Mouse (Mus musculus): ENCODE data around the gene Crb2. TPM values are rescaled to one million over a fixed set of nuclear protein-coding genes. Genes with fewer than 3 reads are reported as not detected.
A peak's percentile ranks its signal among the peaks of the same experiment; 100 is the strongest.

The Crb2 gene
- polyA plus RNA-seq (2012; rRNA removed), result 1.7 and 2.0 TPM in 2 replicates

- no peak for DNase-seq (ENCODE audit: extremely low spot score in 1 of 2, low spot score in 1 of 2)
These were observed at the start of gene Crb2 for GRCm38 (mm10) chr2:37776016-37776415. Crb2 (plus strand) TSS chr2:37776249.

- no peak for DNase-seq (ENCODE audit: extremely low spot score in 1 of 2, low spot score in 1 of 2)
These were observed 44.7 kb upstream of the Crb2 start for GRCm38 (mm10) chr2:37731241-37731801.

- peak in 1 of 2 experiments; percentile 52 for DNase-seq (ENCODE audit: extremely low spot score in 1 of 2, low spot score in 1 of 2)
These were observed 40.9 kb upstream of the Crb2 start for GRCm38 (mm10) chr2:37734979-37735806.

- DNase-seq (ENCODE audit: extremely low spot score in 1 of 2, low spot score in 1 of 2), result no peak
These were observed 40.3 kb upstream of the Crb2 start for GRCm38 (mm10) chr2:37735807-37736188.

DNA sequence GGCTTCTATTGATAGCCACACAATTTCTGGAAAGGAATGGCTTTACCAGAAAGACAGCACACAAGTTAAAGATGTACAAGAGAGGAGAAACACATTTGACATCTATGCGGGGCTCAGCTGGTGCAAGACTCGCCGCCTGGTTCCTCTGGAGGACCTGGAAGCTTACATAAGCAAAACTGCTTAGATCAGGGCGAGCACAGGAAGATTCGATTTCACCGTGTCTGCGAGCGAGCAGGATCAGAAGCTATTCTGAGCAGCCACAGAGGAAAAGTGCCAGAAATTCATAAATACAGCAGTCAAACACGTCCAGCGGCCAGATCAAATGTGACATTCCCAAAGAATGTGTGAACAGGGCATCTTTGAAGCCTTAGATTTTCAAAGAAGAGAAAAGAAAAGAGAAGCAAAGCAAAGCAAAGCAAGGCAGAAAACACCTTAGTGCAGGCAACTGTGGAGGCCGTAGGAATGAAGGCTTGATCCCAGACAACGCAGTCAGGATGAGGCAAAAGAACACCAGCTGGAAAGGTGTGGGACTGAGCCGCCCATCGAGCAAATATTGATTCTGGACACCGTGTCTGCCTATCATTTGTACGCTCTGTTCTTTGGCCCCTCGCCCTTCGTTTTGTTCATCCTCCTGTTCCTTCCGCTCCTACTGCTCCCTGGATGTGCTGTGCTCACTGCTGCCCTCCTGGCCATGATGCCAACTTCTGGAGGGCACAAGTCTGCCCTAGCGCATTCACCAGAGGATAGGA is 34.1 kb upstream of the Crb2 start:
- DNase-seq (ENCODE audit: extremely low spot score in 1 of 2, low spot score in 1 of 2), result peak; percentile 56 to 65

GRCm38 (mm10) chr2:37744773-37745395 is 31.2 kb upstream of the Crb2 start:
- DNase-seq (ENCODE audit: extremely low spot score in 1 of 2, low spot score in 1 of 2), result peak in 1 of 2 experiments; percentile 59

DNA sequence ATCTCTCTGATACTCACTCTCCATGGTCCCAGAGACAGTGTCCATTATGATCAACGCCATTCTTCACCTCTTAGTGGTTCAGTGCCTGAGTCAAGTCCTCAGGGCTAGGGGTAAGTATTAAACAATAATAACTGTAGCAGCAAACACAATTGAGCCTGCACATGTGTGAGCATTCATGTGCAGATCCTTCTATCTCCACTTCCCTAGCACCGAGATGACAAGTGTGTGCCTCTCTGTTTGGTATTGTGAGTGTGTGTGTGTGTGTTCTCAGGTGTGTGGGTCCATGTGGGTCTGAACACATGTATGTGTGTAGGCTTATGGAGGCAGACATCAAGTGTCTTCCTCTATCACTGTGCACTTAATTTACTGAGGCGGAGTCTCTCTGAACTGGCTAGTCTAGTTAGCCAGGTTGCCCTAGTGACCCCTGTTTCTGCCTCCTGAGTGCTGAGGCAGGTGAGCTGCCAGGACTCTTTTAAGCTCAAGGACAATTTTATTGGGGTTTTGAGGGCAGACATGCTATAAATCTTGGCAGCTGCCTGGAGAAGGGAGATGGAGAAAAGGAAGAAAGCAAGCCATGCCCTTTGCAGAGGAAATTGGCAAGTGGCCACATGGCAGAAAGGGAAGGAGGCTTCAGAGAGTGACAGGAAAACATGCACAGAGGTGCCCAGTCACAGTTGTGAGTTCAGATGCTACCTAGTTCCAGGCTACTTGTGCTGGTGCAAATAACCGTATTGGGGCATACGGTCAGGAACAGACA is 29.6 kb upstream of the Crb2 start:
- DNase-seq (ENCODE audit: extremely low spot score in 1 of 2, low spot score in 1 of 2), result no peak

DNA sequence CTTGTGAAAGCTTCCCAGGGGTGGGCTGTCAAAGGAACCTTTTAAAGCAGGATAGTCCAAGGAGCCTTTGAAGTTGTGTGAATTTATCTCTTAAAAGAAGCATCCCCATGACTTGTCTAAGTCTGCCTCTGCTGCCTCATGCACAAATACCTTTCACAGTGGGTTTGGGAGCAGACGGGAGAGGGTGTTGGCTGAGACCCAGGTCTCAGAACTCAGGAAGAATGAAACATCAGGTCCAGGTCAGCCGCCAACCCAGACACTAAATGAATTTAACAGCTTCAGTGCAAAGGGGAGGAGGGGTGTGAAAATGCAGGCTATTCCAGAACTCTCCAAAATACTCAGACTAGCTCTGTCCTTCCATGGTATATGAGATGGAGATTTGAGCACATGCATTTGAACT is 28.1 kb upstream of the Crb2 start:
- no peak for DNase-seq (ENCODE audit: extremely low spot score in 1 of 2, low spot score in 1 of 2)

DNA sequence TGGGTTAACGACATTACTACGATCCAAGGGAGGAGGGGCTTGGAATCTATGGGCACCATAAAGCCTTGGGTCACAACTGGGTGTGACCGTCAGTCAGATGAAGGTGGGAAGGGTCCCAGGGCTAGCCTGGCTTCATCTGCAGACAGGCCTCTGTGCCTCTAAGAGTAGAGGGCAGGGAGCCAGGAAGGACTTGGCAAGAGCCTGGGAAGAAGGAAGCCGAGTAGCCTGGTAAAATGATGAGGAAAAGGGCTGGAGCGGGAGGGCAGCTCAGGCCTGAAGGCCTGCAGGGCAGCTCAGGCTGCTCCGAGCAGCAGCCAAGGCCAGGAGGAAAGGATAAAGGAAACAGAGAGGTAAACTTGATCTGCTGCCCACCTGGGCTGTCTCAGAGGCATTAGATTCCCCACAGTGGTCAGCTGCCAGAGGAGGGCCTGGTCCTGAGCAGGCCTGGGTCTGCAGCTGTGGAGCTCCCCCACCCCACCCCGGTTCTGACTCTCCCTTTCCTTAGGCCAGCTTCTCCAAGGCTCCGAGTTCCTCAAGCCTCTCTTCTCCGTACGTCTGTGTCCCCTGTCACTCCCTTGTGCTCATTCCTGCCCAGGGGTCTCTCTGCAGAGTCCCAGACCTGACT is 27.5 kb upstream of the Crb2 start:
- no peak for DNase-seq (ENCODE audit: extremely low spot score in 1 of 2, low spot score in 1 of 2)

GRCm38 (mm10) chr2:37749323-37749722 is 26.7 kb upstream of the Crb2 start:
- DNase-seq (ENCODE audit: extremely low spot score in 1 of 2, low spot score in 1 of 2), result no peak

GRCm38 (mm10) chr2:37751114-37751513 is 24.9 kb upstream of the Crb2 start:
- DNase-seq (ENCODE audit: extremely low spot score in 1 of 2, low spot score in 1 of 2), result no peak

DNA sequence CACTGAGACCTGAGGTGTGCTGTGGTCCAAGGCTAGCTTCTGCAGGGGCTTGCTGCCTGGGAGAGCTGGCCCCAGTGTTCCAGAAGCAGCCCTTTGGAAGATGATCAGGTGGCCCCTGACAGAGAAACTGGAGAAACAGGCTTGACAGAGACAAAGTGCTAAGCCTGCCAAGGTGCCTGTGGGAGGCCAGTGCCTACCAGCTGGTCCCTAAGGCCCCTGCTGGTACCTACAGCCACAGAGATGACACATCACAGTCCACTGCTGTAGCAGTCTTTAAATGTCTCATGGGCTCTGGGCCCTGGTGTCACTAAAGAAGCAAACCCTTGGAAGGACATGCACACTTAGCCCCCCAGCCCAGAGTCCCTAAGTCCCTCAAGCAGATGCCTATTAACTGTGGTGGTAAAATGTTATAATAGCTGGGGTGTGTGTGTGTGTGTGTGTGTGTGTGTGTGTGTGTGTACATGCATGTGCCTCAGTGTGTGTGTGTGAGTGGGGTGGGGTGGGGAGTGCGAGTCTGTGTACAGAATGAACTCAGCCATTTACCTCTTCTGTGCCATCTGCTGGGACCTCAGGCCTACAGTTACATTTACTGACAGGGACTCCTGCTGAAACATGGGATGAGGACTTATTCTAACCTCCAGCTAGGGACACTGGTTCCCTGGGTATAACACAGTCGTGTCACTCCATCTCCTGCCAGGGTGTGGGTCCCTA is 19.7 kb upstream of the Crb2 start:
- DNase-seq (ENCODE audit: extremely low spot score in 1 of 2, low spot score in 1 of 2), result no peak

DNA sequence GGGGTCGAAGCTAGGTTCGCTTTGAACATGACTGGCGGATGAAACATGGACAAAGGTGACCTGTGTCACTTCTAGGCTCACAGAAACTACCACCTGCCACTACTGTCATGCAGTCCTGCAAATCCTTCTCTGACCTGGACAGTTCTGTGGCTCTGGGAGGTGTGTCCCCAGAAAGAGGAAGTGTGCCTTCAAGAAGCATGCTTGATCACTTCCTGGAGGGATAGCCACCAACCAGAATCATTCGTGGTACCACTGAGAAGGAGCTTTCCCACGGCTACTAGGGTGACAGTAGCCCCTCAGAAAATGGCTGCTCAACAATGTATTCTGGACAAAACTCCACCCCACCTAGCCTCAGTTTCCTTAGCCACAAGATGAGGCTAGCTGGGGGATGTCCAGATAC is 19.0 kb upstream of the Crb2 start:
- no peak for DNase-seq (ENCODE audit: extremely low spot score in 1 of 2, low spot score in 1 of 2)

DNA sequence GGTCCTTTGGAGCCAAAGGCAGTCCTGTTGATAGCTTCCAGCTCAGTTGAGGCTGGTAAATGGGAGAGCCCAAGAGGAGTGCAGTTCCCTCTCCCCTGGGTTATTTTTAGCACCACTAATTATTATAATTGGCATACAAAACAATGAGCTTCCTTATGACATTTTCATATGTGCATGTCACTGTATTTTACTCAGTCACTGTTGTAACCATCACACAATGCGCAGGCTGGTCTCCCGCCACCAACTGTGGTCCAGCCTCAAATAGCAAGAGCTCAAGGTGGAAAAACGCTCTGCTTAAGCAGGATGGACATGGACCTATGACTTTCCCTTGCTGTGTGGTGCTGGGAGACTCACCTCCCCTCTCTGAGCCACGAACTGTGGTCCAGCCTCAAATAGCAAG is 18.3 kb upstream of the Crb2 start:
- no peak for DNase-seq (ENCODE audit: extremely low spot score in 1 of 2, low spot score in 1 of 2)

DNA sequence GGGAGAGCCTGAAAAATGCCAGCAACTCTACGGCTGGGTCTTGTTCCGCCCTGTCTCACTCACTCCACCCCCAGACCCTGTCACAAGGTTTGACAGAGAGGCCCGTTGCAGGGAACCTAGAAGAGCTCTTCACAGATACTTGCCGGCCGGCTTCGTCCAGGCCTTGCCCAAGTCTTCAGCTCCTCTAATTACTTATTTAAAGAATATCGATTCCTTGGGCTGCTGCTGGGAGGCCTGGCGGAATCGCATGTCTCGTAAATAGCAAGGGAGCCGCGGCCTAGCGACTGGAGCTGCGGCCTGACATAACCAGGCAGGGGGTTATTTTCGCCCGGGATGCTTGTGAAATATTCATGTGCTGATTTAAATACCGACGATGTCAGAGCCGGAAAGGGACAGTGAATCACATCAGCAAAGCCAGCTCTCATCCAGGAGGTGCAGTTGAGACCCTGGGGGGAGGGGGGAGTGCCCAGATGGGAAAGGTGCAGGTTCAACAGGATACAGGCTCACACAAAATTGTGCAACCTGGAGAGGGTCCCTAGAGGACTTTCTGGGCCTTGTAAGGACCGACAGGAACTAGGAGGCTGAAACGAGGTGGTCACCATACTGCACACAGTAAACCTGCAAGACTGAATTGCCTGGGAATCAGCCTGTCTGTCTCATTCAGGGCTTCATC is 17.6 kb upstream of the Crb2 start:
- DNase-seq (ENCODE audit: extremely low spot score in 1 of 2, low spot score in 1 of 2), result no peak

- no peak for DNase-seq (ENCODE audit: extremely low spot score in 1 of 2, low spot score in 1 of 2)
These were observed 15.4 kb upstream of the Crb2 start for GRCm38 (mm10) chr2:37760633-37761032.

DNA sequence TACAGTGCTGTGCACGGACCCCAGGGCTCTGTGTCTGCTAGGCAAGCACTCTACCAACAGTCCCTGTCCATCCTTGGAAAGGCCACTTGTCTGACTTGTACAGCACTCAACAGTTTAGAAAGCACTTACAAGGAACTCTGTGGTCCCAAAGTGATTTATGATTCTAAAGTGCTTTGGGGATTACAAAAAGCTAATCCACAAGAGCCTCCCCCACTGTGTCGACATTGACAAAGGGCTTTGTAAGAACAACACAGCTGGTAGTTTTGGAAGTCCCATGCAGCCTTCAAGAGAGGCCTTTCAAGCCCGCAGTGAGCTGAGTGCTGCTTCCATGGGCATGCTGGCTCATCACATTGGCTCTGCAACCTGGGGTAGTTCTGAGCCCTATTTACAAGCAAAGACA is 12.4 kb upstream of the Crb2 start:
- DNase-seq (ENCODE audit: extremely low spot score in 1 of 2, low spot score in 1 of 2), result no peak

GRCm38 (mm10) chr2:37764514-37764913 is 11.5 kb upstream of the Crb2 start:
- no peak for DNase-seq (ENCODE audit: extremely low spot score in 1 of 2, low spot score in 1 of 2)

- peak; percentile 69 to 77 for DNase-seq (ENCODE audit: extremely low spot score in 1 of 2, low spot score in 1 of 2)
These were observed 11.0 kb upstream of the Crb2 start for GRCm38 (mm10) chr2:37765082-37765483.
